Mouse (Mus musculus): ENCODE results near the gene Zfp296.
A peak's percentile ranks its signal among the peaks of the same experiment; 100 is the strongest.

Gene Zfp296

DNA sequence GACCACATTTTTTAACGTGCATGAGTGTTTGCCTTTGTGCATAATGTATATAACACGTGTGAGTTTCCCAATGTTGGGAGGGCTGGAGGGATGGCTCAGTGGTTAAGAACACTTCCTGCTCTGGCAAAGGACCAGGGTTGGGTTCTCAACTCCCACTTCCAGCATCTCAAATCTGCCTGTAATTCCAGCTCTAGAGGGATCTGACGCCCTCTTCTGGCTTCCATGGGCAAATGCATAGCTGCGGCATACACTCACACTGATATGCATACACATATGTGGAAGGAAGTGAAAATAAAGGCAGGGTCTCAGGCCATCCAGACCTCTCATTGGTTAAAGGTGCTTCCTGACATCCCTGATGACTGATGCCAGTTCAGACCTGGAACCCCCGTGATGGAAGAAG is 30.2 kb downstream of the Zfp296 start:
- no peak for DNase-seq (ENCODE audit: low spot score)

GRCm38 (mm10) chr7:19609641-19610332 is 32.7 kb downstream of the Zfp296 start:
- no peak for DNase-seq (ENCODE audit: low spot score)

DNA sequence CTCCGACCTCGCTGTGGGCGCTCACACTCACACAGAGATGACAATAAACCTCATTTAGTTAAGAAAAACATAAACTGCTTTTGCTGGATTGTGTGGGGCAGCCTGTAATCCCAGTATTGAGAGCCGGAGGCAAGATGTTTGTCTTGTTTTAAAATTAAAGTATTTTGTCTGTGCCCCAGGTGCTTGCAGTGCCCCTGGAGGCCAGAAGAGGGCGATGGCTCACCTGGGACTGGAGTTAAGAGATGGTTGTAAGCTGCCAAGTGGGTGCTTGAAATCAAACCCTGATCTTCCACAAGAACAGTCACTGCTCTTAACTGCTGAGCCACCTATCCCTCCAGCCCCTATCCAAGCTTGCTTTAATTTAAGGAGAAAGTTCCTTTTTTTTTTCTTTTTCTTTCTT is 33.9 kb downstream of the Zfp296 start:
- no peak for DNase-seq (ENCODE audit: low spot score)

GRCm38 (mm10) chr7:19615036-19615577 is 38.0 kb downstream of the Zfp296 start:
- peak; percentile 30 for DNase-seq (ENCODE audit: low spot score)

DNA sequence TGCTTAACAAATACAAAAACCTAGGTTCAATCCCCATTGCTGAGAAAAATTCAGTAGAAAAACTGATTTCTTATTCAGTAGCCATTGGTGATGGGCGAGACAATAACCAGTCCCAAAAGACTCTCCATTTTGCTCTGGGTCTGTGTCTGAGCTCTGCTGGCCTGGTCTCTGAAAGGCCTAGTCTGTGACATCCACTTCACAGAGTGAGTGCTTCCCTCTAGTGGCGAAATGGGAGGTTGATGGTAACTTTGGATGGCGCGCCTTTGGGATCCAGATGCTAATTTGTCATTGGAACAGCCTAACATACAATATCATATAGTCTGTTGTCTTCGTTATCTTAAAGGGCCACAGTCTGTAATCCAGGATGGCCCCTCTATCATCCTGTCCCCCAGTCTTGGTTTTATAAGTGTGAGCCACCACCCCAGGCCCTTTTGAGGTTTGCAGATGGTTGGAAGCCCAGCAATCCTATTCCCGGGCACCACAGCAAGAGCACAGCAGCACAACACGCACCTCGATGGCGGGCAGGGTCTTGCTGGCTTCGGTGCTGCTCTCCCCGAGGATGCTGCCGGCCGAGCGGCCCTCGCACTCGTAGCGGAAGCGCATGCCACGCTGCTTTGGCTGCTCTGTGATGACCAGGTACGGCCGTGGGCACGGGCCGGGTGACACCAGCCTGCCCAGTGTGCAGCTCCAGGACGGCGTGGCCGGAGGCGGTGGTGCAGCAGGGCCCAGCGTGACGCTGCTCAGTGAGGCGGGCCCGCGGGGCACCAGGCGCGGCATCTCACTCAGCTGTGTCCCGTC is 42.1 kb downstream of the Zfp296 start:
- DNase-seq (ENCODE audit: low spot score), result peak; percentile 34

- no peak for DNase-seq (ENCODE audit: low spot score)
Measured at GRCm38 (mm10) chr7:19620811-19621210, 43.7 kb downstream of the Zfp296 start.

DNA sequence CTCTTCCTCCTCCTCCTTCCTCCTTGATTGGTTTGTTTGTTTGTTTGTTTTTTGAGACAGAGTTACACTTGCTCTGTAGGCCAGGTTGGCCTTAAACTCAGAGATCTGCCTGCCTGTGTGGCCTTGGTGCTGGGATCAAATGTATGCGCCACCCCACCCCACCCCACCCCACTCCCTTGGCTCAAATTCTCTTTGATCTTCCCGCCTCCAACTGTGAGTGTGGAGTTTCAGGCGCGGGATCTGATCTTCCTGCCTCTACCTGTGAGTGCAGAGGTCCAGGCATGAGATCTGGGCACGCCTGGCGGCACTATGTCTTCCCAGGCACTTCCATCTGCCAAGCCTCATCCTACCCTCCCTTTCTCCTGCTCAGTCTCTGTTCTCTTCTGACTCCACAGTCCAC is 45.2 kb downstream of the Zfp296 start:
- DNase-seq (ENCODE audit: low spot score), result no peak

DNA sequence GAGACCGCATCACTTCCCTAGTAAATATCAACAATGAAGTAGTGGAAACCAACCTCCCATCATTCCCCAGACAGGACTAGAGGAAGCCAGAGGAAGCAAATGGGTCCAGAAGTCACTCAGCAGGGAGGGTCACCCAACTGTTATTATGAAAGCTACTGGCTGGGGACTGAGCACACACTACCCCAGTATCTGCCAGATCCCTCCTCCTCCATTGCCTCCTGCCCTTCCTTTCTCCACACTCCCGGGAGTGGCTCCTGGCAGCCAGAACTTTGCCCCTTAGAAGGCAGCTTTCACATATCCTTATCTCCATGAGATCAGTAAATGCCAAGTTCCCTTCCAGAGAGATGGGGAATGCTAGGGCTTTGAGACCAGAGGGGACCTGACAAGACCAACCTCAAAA is 46.3 kb downstream of the Zfp296 start:
- DNase-seq (ENCODE audit: low spot score), result no peak

- no peak for DNase-seq (ENCODE audit: low spot score)
Measured at GRCm38 (mm10) chr7:19627721-19628120, 50.6 kb downstream of the Zfp296 start.

GRCm38 (mm10) chr7:19628192-19628535 is 51.1 kb downstream of the Zfp296 start:
- DNase-seq (ENCODE audit: low spot score), result no peak

GRCm38 (mm10) chr7:19628536-19629360 is 51.7 kb downstream of the Zfp296 start:
- peak; percentile 85 for DNase-seq (ENCODE audit: low spot score)

DNA sequence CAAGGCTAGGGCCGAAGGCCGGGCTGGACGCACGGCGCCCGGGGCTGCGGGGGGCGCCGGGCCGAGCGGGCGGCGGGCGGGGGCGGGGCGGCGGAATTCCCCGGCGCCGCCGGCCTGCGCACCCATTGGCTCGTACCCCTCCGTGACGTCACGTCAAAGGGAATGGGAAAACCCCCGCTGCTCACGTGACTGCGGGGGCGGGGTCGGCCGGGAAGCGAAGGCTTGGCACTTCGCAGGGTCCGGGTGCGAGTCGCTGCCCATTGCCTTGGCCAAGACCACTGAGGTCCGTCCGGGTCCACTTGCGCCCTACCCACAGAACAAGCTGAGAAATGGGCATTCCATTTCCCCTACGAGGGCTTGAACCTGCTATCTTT is 52.3 kb downstream of the Zfp296 start, which contains the start of gene Relb:
Gene Relb, minus strand, starts transcription at position 78 of the 374 bp plus-strand sequence.
- peak; percentile 79 for DNase-seq (ENCODE audit: low spot score)
